Mouse (Mus musculus): Measurements from ENCODE around the gene Cd37.

Cd37 gene

GRCm38 (mm10) chr7:45234333-45234841 is 4.5 kb downstream of the Cd37 start:
- no peak for DNase-seq

GRCm38 (mm10) chr7:45233580-45234332 is 5.2 kb downstream of the Cd37 start:
- DNase-seq: peak; percentile 52 to 67

GRCm38 (mm10) chr7:45232716-45233465 is 6.0 kb downstream of the Cd37 start:
- no peak for DNase-seq

- DNase-seq: no peak
Observed at GRCm38 (mm10) chr7:45231941-45232340, 7.0 kb downstream of the Cd37 start.

- DNase-seq: peak in 1 of 2 experiments; percentile 4
Observed at GRCm38 (mm10) chr7:45231192-45231591, 7.7 kb downstream of the Cd37 start.

- no peak for DNase-seq
Observed at GRCm38 (mm10) chr7:45229459-45230203, 9.3 kb downstream of the Cd37 start.

GRCm38 (mm10) chr7:45229046-45229445 is 9.9 kb downstream of the Cd37 start:
- no peak for DNase-seq

GRCm38 (mm10) chr7:45228548-45228947 is 10.4 kb downstream of the Cd37 start:
- peak in 1 of 2 experiments; percentile 8 for DNase-seq

- DNase-seq: peak in 1 of 2 experiments; percentile 5
Observed at GRCm38 (mm10) chr7:45226421-45226820, 12.5 kb downstream of the Cd37 start.

GRCm38 (mm10) chr7:45224826-45225225 is 14.1 kb downstream of the Cd37 start:
- DNase-seq: peak in 1 of 2 experiments; percentile 33

GRCm38 (mm10) chr7:45221680-45222079 is 17.2 kb downstream of the Cd37 start:
- no peak for DNase-seq

- DNase-seq: peak; percentile 64 to 77
Observed at GRCm38 (mm10) chr7:45216442-45217183, 22.3 kb downstream of the Cd37 start.

GRCm38 (mm10) chr7:45215673-45216441 is 23.1 kb downstream of the Cd37 start, which contains the start of gene Tead2:
Gene Tead2 (plus strand): TSS chr7:45215753.
- DNase-seq: no peak

- no peak for DNase-seq
Observed at GRCm38 (mm10) chr7:45213708-45214107, 25.2 kb downstream of the Cd37 start.

GRCm38 (mm10) chr7:45212356-45212755 is 26.6 kb downstream of the Cd37 start:
- DNase-seq: no peak

GRCm38 (mm10) chr7:45211851-45212251 is 27.1 kb downstream of the Cd37 start, which contains the start of gene Dkkl1:
Gene Dkkl1 (minus strand): TSS chr7:45212147.
- DNase-seq: no peak

- no peak for DNase-seq
Observed at GRCm38 (mm10) chr7:45211070-45211469, 27.8 kb downstream of the Cd37 start.

GRCm38 (mm10) chr7:45208260-45208659 is 30.7 kb downstream of the Cd37 start:
- DNase-seq: no peak

- DNase-seq: peak; percentile 97 to 98
Observed at GRCm38 (mm10) chr7:45204380-45205143, 34.4 kb downstream of the Cd37 start, which contains the start of gene Ccdc155. Gene Ccdc155 (minus strand): TSS chr7:45204892.

- no peak for DNase-seq
Observed at GRCm38 (mm10) chr7:45202654-45203053, 36.3 kb downstream of the Cd37 start.

All from cerebellum, postnatal 14 days (tissue).